Mouse (Mus musculus): ENCODE results near the gene Pym1. TPM values are rescaled to one million over a fixed set of nuclear protein-coding genes. Genes with fewer than 3 reads are reported as not detected.

The Pym1 gene
- 25.4 and 27.2 TPM in 2 replicates for polyA plus RNA-seq (2014; fragmentation: Nextera tagmentation; extraction: Ambion mirVana)

DNA sequence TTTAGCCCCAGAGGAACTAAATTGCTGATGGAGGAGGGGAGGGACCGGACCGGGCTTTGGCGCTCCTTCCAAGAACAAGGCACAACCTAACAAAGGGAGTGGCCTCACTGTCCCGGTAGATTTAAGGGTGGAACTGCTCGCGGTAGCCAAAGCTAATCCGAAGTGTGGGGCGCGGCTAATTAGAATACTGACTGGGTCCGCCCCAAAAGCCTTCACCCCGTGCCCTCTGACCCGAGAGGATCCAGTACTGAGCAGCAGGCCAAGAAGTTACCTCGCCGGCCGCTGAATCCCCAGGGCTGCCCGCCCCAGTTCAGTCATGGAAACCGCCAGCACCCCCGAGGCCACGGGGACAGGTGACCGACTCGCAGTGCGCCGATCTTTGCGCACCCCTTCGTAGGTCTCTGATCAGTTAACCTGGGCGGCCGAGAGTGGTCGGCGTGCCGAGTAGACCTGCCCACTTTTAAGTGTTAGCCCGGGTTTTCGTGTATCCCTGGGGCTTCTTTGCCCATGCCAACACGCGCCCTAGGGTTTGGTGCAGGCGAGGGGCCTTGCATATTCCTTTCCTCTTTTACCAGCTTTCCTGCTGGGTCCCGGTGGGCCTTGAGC lies at the start of gene Pym1:
Gene Pym1 (plus strand): TSS at position 244 of the 606 bp plus-strand sequence.
- peaks cover 22% of the 10 kb centered on the region for H3K4me1 ChIP-seq (ENCODE audit: control insufficient read depth, insufficient read depth, low read length)
- H3K9ac ChIP-seq (ENCODE audit: low read depth, low read length): peak within 1 kb of the TSS; percentile 83
- under 1% methylated on average over 36 of the region's 36 CpGs for WGBS (ENCODE audit: insufficient replicate concordance)
- peak within 1 kb of the TSS; percentile 70 for H3K4me2 ChIP-seq
- H3K36me3 ChIP-seq (ENCODE audit: control insufficient read depth, insufficient read depth, low read length): no peaks in the 10 kb centered on the region
- H3K27ac ChIP-seq (ENCODE audit: low read depth, low read length): peak within 1 kb of the TSS; percentile 91
- peaks cover under 1% of the 10 kb centered on the region; the same call in 1 of the 2 replicates for H3K27me3 ChIP-seq (ENCODE audit: control insufficient read depth, insufficient read depth, low read length)
- H3K9me3 ChIP-seq (replicated peaks; ENCODE audit: control insufficient read depth, low read length): no peaks in the 10 kb centered on the region
- peak within 1 kb of the TSS; percentile 76 for H3K4me3 ChIP-seq (ENCODE audit: low read depth, low read length)
- ATAC-seq (replicated peaks; ENCODE audit: insufficient number of reproducible peaks, low FRiP score, low TSS enrichment): peak; percentile 75

DNA sequence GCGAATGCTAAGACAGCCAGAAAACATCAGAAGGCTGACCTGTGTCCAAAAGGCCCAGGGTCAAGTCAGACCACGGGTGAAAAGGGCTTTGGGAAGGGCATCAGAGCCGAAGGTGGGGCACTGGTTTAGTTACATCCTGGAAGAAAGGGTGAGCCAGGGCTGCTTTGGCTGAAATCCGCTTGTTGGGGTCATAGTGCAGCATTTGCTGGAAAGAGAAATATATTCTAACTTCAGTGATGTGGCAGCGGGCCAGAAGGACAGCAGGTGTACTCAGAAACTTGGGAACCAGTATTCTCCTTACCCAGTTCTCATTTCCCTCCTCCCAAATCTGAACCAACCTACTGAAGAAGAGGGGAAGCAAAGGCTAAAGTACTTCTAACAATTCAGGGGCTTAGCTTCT lies 48.7 kb upstream of the Pym1 start:
- WGBS (ENCODE audit: insufficient replicate concordance): 78% methylated on average over 5 of the region's 5 CpGs
- peaks cover 30% of the 10 kb centered on the region for H3K4me1 ChIP-seq (ENCODE audit: control insufficient read depth, insufficient read depth, low read length)
- peaks cover 20% of the 10 kb centered on the region for H3K36me3 ChIP-seq (ENCODE audit: control insufficient read depth, insufficient read depth, low read length)
- no peak for ATAC-seq (replicated peaks; ENCODE audit: insufficient number of reproducible peaks, low FRiP score, low TSS enrichment)
- peak overlapping the region; percentile 34; the same call in 1 of the 2 replicates for H3K9ac ChIP-seq (ENCODE audit: low read depth, low read length)
- H3K4me3 ChIP-seq (ENCODE audit: low read depth, low read length): no peak overlapping the region
- no peaks in the 10 kb centered on the region for H3K27me3 ChIP-seq (ENCODE audit: control insufficient read depth, insufficient read depth, low read length)
- H3K4me2 ChIP-seq: no peak overlapping the region
- H3K27ac ChIP-seq (ENCODE audit: low read depth, low read length): peak overlapping the region; percentile 48
- no peaks in the 10 kb centered on the region for H3K9me3 ChIP-seq (replicated peaks; ENCODE audit: control insufficient read depth, low read length)

DNA sequence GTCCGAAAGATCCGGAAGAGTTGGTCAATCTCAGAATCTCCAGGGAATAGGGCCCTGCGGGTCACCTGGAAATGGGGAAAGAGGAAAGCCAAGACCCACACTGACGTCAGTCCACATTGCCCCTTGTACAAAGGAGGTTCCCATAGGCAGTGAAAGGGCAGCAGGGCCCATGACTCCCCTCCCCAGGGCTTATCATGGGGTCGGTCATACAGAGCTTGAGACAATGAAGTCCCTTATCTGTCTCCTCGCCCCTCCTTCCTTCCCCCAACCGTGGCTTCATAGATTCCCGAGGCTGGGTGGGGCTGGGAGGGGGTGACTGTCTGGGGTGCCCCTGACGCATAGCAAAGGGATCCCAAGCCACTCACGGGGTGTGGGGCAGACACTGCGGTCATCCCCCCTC lies 48.1 kb upstream of the Pym1 start:
- Histone ChIP-seq H3K4me3 (ENCODE audit: low read depth, low read length) (no peak overlapping the region), H3K9ac (ENCODE audit: low read depth, low read length) (no peak overlapping the region), H3K4me1 (ENCODE audit: control insufficient read depth, insufficient read depth, low read length) (peaks cover 26% of the 10 kb centered on the region), H3K27me3 (ENCODE audit: control insufficient read depth, insufficient read depth, low read length) (no peaks in the 10 kb centered on the region), H3K9me3 (replicated peaks; ENCODE audit: control insufficient read depth, low read length) (no peaks in the 10 kb centered on the region), H3K36me3 (ENCODE audit: control insufficient read depth, insufficient read depth, low read length) (peaks cover 20% of the 10 kb centered on the region), H3K4me2 (0 out of 2 replicates have a peak overlapping the region, but pooled peaks have one; percentile 19), H3K27ac (ENCODE audit: low read depth, low read length) (peak overlapping the region; percentile 17; the same call in 1 of the 2 replicates)
- 44% methylated on average over 11 of the region's 11 CpGs for WGBS (ENCODE audit: insufficient replicate concordance)
- ATAC-seq (replicated peaks; ENCODE audit: insufficient number of reproducible peaks, low FRiP score, low TSS enrichment): no peak

DNA sequence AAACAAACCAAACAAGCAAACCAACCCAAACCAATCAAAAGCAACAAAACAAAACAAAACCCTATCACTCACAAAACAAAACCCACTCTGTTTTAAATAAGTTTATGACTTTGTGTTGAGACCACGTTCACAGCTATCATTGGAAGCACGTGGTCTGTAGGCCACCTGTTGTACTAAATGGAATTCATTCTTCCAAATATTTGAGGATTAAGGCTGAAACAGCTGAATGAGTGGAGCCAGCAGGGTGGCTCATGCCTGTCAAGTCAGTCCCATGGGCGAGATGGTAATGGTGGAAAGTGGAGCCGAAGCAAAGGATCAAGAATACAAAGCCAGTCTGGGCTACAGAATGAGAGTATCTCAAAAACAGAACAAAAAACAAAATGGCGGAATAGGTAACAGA lies 47.0 kb upstream of the Pym1 start:
- ATAC-seq (replicated peaks; ENCODE audit: insufficient number of reproducible peaks, low FRiP score, low TSS enrichment): no peak
- H3K9me3 ChIP-seq (replicated peaks; ENCODE audit: control insufficient read depth, low read length): no peaks in the 10 kb centered on the region
- H3K27ac ChIP-seq (ENCODE audit: low read depth, low read length): no peak overlapping the region
- peaks cover 20% of the 10 kb centered on the region for H3K36me3 ChIP-seq (ENCODE audit: control insufficient read depth, insufficient read depth, low read length)
- peaks cover 26% of the 10 kb centered on the region for H3K4me1 ChIP-seq (ENCODE audit: control insufficient read depth, insufficient read depth, low read length)
- 92% methylated on average over 5 of the region's 5 CpGs for WGBS (ENCODE audit: insufficient replicate concordance)
- no peak overlapping the region for H3K4me3 ChIP-seq (ENCODE audit: low read depth, low read length)
- H3K4me2 ChIP-seq: no peak overlapping the region
- H3K9ac ChIP-seq (ENCODE audit: low read depth, low read length): no peak overlapping the region
- no peaks in the 10 kb centered on the region for H3K27me3 ChIP-seq (ENCODE audit: control insufficient read depth, insufficient read depth, low read length)

DNA sequence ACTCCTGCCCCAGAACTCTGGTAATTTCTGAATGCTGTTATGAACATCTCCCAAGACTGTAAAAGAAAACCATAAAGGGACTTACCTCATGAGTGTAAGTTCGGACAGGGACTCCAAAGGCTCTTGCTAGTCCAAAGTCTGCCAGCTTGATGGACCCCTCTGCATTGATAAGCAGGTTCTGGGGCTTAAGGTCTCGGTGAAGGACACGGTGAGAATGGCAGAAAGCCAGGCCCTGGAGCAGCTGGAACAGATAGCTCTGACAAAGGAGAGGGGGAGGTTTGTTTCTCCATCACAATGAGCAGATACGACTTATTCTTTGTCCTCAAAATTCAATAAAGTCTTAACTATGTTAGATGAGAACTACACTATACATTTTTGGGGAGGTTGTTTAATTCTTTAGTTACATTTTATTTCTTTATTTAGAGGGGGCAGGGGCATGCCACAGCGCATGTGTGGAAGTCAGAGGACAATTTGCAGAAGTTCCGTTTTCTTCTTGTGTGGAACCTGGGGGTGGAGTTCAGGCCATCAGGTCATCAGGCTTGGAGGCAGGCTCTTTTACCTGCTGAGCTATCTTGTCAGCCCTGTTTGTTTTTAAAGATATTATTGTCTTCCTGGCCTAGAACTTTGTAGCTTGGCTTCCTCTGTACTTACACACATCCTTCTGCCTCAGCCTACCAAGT lies 45.2 kb upstream of the Pym1 start:
- H3K4me1 ChIP-seq (ENCODE audit: control insufficient read depth, insufficient read depth, low read length): peaks cover 24% of the 10 kb centered on the region
- WGBS (ENCODE audit: insufficient replicate concordance): 64% methylated on average over 6 of the region's 6 CpGs
- H3K4me2 ChIP-seq: no peak overlapping the region
- H3K36me3 ChIP-seq (ENCODE audit: control insufficient read depth, insufficient read depth, low read length): peaks cover 20% of the 10 kb centered on the region
- no peak overlapping the region for H3K27ac ChIP-seq (ENCODE audit: low read depth, low read length)
- H3K9ac ChIP-seq (ENCODE audit: low read depth, low read length): no peak overlapping the region
- no peak overlapping the region for H3K4me3 ChIP-seq (ENCODE audit: low read depth, low read length)
- H3K9me3 ChIP-seq (replicated peaks; ENCODE audit: control insufficient read depth, low read length): no peaks in the 10 kb centered on the region
- no peak for ATAC-seq (replicated peaks; ENCODE audit: insufficient number of reproducible peaks, low FRiP score, low TSS enrichment)
- H3K27me3 ChIP-seq (ENCODE audit: control insufficient read depth, insufficient read depth, low read length): no peaks in the 10 kb centered on the region

DNA sequence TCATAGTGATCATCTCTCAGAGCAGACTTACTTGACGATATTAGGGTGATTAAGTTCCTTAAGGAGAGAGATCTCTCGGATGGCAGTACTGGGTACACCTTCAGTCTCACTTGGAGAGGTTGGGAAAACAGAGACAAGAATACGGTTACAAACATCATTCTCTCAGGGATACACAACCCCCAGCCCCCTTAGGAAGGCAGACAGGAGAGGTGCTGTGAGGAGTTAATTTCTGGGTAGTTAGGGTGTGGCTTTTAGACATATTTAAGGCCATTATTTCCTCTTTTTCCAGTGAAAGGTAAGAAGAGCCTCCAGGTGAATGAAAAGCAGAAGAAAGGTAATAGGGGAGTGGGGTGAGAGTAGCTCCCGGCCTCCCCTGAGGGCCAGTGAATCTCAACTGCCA lies 43.8 kb upstream of the Pym1 start, which contains the start of gene Pmel:
Gene Pmel (plus strand): TSS at position 301 of the 400 bp plus-strand sequence.
- H3K4me2 ChIP-seq: peak within 1 kb of the TSS; percentile 85
- WGBS (ENCODE audit: insufficient replicate concordance): 18% methylated on average over 4 of the region's 4 CpGs
- ATAC-seq (replicated peaks; ENCODE audit: insufficient number of reproducible peaks, low FRiP score, low TSS enrichment): no peak
- no peaks in the 10 kb centered on the region for H3K27me3 ChIP-seq (ENCODE audit: control insufficient read depth, insufficient read depth, low read length)
- H3K27ac ChIP-seq (ENCODE audit: low read depth, low read length): peak within 1 kb of the TSS; percentile 98
- H3K36me3 ChIP-seq (ENCODE audit: control insufficient read depth, insufficient read depth, low read length): peaks cover 18% of the 10 kb centered on the region
- H3K9ac ChIP-seq (ENCODE audit: low read depth, low read length): peak within 1 kb of the TSS; percentile 94
- peak within 1 kb of the TSS; percentile 86 for H3K4me3 ChIP-seq (ENCODE audit: low read depth, low read length)
- H3K9me3 ChIP-seq (replicated peaks; ENCODE audit: control insufficient read depth, low read length): no peaks in the 10 kb centered on the region
- peaks cover 21% of the 10 kb centered on the region for H3K4me1 ChIP-seq (ENCODE audit: control insufficient read depth, insufficient read depth, low read length)

DNA sequence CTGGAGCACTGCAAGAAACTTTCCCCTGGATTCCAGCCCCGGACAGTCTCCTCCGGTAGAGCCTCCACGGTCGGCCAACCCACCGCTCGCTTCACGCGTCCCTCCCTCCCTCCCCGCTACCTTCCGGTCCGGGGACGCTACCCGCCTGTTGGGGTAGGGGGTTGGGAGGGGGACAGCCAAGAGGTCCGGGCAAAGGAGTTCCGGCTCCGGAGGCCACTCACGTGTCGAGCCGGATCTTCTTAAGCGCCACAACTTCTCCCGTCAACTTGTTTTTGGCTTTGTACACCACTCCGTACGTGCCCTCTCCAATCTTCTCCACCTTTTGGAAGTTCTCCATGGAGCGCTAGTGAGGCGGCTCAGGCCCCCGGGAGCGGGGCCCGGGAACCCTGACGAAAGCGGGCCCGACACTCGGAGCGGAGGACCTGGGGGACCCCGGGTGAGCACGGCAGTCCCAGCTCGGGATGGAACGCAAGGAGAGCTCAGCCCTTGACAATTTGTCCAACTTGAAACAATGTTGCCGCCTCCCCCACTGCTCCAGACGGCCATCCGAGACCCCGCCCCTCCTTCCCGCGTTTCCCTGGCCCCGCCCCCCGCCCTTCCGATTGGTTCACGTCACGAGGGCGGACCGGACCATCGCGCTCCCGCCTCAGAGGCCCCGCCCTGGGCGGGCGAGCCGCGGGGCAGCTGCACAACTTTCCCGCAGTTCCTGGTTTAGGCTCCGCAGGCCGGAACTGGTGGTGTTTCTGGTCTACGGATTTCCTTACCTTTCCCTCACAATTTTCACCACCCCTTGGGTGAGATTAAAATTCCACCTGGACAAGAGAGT lies 43.0 kb upstream of the Pym1 start, which contains the start of gene Cdk2:
Gene Cdk2 (minus strand): TSS at position 541 of the 826 bp plus-strand sequence.
- H3K27me3 ChIP-seq (ENCODE audit: control insufficient read depth, insufficient read depth, low read length): no peaks in the 10 kb centered on the region
- WGBS (ENCODE audit: insufficient replicate concordance): under 1% methylated on average over 60 of the region's 62 CpGs
- peak within 1 kb of the TSS; percentile 94 for H3K9ac ChIP-seq (ENCODE audit: low read depth, low read length)
- H3K27ac ChIP-seq (ENCODE audit: low read depth, low read length): peak within 1 kb of the TSS; percentile 98
- ATAC-seq (replicated peaks; ENCODE audit: insufficient number of reproducible peaks, low FRiP score, low TSS enrichment): peak; percentile 91
- peak within 1 kb of the TSS; percentile 85 for H3K4me2 ChIP-seq
- peak within 1 kb of the TSS; percentile 86 for H3K4me3 ChIP-seq (ENCODE audit: low read depth, low read length)
- peaks cover 15% of the 10 kb centered on the region for H3K36me3 ChIP-seq (ENCODE audit: control insufficient read depth, insufficient read depth, low read length)
- no peaks in the 10 kb centered on the region for H3K9me3 ChIP-seq (replicated peaks; ENCODE audit: control insufficient read depth, low read length)
- H3K4me1 ChIP-seq (ENCODE audit: control insufficient read depth, insufficient read depth, low read length): peaks cover 13% of the 10 kb centered on the region

DNA sequence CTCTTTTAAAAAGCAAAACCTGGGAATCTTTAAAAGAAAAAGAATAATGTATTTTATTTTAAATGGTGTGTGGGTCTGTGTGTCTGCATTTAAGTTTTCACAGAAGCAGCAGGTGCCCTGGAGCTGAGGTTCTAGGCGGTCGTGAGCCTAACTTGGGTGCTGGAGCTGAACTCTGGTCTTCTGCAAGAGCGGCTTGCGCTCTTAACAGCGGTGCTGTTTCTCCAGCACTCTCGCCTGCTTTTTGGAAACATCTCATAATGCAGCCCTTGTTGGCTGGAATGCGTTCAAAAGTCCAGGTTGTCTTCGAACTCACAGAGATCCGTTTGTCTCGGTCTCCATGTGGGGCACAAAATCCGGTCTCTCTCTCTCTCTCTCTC lies 42.4 kb upstream of the Pym1 start:
- H3K4me2 ChIP-seq: peak overlapping the region; percentile 85
- H3K36me3 ChIP-seq (ENCODE audit: control insufficient read depth, insufficient read depth, low read length): peaks cover 9% of the 10 kb centered on the region
- H3K9me3 ChIP-seq (replicated peaks; ENCODE audit: control insufficient read depth, low read length): no peaks in the 10 kb centered on the region
- peak overlapping the region; percentile 94 for H3K9ac ChIP-seq (ENCODE audit: low read depth, low read length)
- 14% methylated on average over 11 of the region's 11 CpGs for WGBS (ENCODE audit: insufficient replicate concordance)
- peak overlapping the region; percentile 86 for H3K4me3 ChIP-seq (ENCODE audit: low read depth, low read length)
- peaks cover 11% of the 10 kb centered on the region for H3K4me1 ChIP-seq (ENCODE audit: control insufficient read depth, insufficient read depth, low read length)
- peak overlapping the region; percentile 98 for H3K27ac ChIP-seq (ENCODE audit: low read depth, low read length)
- no peak for ATAC-seq (replicated peaks; ENCODE audit: insufficient number of reproducible peaks, low FRiP score, low TSS enrichment)
- H3K27me3 ChIP-seq (ENCODE audit: control insufficient read depth, insufficient read depth, low read length): no peaks in the 10 kb centered on the region
